ENCODE assay signal across 12 mouse cellular contexts in genomic region chr11:100833466-100833865, GRCm38 (mm10). TPM values are rescaled to one million over a fixed set of nuclear protein-coding genes. Genes with fewer than 3 reads are reported as not detected.
A peak's percentile ranks its signal among the peaks of the same experiment; 100 is the strongest.
DNase-seq lines count a peak whose midpoint lies in the region; ATAC-seq and TF ChIP-seq lines count a peak whose summit lies in the region.
"Had no signal": no experiment of that assay in that cellular context is flagged by ENCODE, and none has a peak within 500 bp of the region (broad histone marks: within the 10 kb centered on the region; RNA-seq: fewer than 3 reads in every experiment).

No protein-coding gene starts in this region.

- H3K4me2 ChIP-seq in liver, embryonic 14.5 days (ENCODE audit: low read depth), result no peak overlapping the region
- no peak overlapping the region for H3K4me2 ChIP-seq in liver, embryonic 11.5 days
- H3K4me2 ChIP-seq: midbrain, embryonic 12.5 days had no signal

- H3K27ac ChIP-seq in liver, embryonic 14.5 days, result no peak overlapping the region
- H3K27ac ChIP-seq in liver, embryonic 11.5 days (ENCODE audit: low read depth, low read length), result no peak overlapping the region
- H3K27ac ChIP-seq: midbrain, embryonic 12.5 days had no signal

- WGBS in liver, embryonic 14.5 days (ENCODE audit: insufficient replicate concordance), result 59% methylated on average over 7 of the region's 7 CpGs
- 66% methylated on average over 7 of the region's 7 CpGs for WGBS in liver, embryonic 11.5 days

- peaks cover 4 to 12% of the 10 kb centered on the region in 2 experiments for H3K4me1 ChIP-seq in liver, embryonic 14.5 days (replicated peaks; ENCODE audit: control insufficient read depth in 2 of 2, insufficient read depth in 2 of 2, low read length in 1 of 2)
- H3K4me1 ChIP-seq in liver, embryonic 11.5 days (replicated peaks; ENCODE audit: control insufficient read depth, insufficient read depth, low read length), result peaks cover 18% of the 10 kb centered on the region

- TF ChIP-seq EP300 in liver, embryonic 14.5 days (IDR thresholded peaks at IDR 0.05; ENCODE audit: low read depth), result no peak

- no peak for ATAC-seq in liver, embryonic 14.5 days (ENCODE audit: insufficient read depth)
- ATAC-seq in liver, embryonic 11.5 days (replicated peaks; ENCODE audit: low FRiP score), result no peak
- ATAC-seq in Patski, result no peak

- peaks cover 3% of the 10 kb centered on the region for H3K9me3 ChIP-seq in liver, embryonic 14.5 days (ENCODE audit: control insufficient read depth, low read length)
- H3K9me3 ChIP-seq in liver, embryonic 11.5 days (ENCODE audit: control insufficient read depth, low read length), result peaks cover 2% of the 10 kb centered on the region; the same call in 1 of the 2 replicates

- TF ChIP-seq CTCF in liver, embryonic 14.5 days (IDR thresholded peaks at IDR 0.05; ENCODE audit: low read depth), result peak; percentile 61
- peak; percentile 58 for TF ChIP-seq CTCF in Patski (IDR thresholded peaks at IDR 0.05)

- DNase-seq in adrenal gland, postnatal 14 days, result peak; percentile 37
- no peak for DNase-seq in adrenal gland, postnatal 4 days (ENCODE audit: low spot score in 2 of 2)
- no peak for DNase-seq in liver, embryonic 14.5 days (ENCODE audit: low read depth in 3 of 3, low spot score in 3 of 3)
- DNase-seq in liver, embryonic 11.5 days (ENCODE audit: low spot score), result no peak
- no peak for DNase-seq in Patski (ENCODE audit: low read depth, low spot score)
- peak; percentile 70 to 78 for DNase-seq in kidney, postnatal 36 days
- DNase-seq in ovary, postnatal 14 days (ENCODE audit: low spot score), result no peak
- DNase-seq in c-Kit-positive CD71-positive TER-119-positive erythroid progenitor cells, embryonic 14.5 days (ENCODE audit: low spot score), result no peak
- DNase-seq: B cell, adult 2 months; cerebellum, postnatal 10 days; left cerebral cortex, postnatal 4 days had no signal

- POLR2A ChIA-PET in Patski (lab: Charles Lee), result no interaction called here

- no peaks in the 10 kb centered on the region for H3K27me3 ChIP-seq in liver, embryonic 14.5 days (ENCODE audit: control insufficient read depth, insufficient read depth, low read length)
- H3K27me3 ChIP-seq in liver, embryonic 11.5 days (replicated peaks; ENCODE audit: control insufficient read depth, insufficient read depth, low read length), result no peaks in the 10 kb centered on the region
- no peaks in the 10 kb centered on the region for H3K27me3 ChIP-seq in Patski
- H3K27me3 ChIP-seq: midbrain, embryonic 12.5 days had no signal

- in situ Hi-C loops in Patski (cut with MboI; ENCODE audit: low pct_unique_long_range_greater_than_20kb), result no loop called here

- H3K36me3 ChIP-seq in liver, embryonic 14.5 days (replicated peaks; ENCODE audit: control insufficient read depth, insufficient read depth, low read depth), result no peaks in the 10 kb centered on the region
- peaks cover 13% of the 10 kb centered on the region; the same call in 1 of the 2 replicates for H3K36me3 ChIP-seq in liver, embryonic 11.5 days (ENCODE audit: control insufficient read depth, insufficient read depth, low read length)
- H3K36me3 ChIP-seq: midbrain, embryonic 12.5 days had no signal

- H3K9ac ChIP-seq in liver, embryonic 14.5 days (replicated peaks), result no peak overlapping the region
- no peak overlapping the region for H3K9ac ChIP-seq in liver, embryonic 11.5 days (ENCODE audit: low read depth, low read length)
- H3K9ac ChIP-seq: midbrain, embryonic 12.5 days had no signal

- CTCF ChIA-PET in Patski (lab: Charles Lee), result interaction anchor here (1.0 to 1.7 kb wide), 3 partner anchors 9 to 124 kb away, joined by 3 to 7 read pairs (median 3); no protein-coding TSS in a partner anchor

- no peak overlapping the region for H3K4me3 ChIP-seq in liver, embryonic 14.5 days (ENCODE audit: insufficient read depth in 1 of 2, low read depth in 2 of 2, low read length in 2 of 2)
- no peak overlapping the region for H3K4me3 ChIP-seq in liver, embryonic 11.5 days (ENCODE audit: low read depth, low read length)
- H3K4me3 ChIP-seq: midbrain, embryonic 12.5 days had no signal

RNA-seq across cellular contexts. Expression of gene Stat5b, which starts 17.1 kb away (rescaled TPM):
- 72.8 and 74.6 TPM in 2 replicates for total RNA-seq in adrenal gland, postnatal 14 days (2021)
- total RNA-seq in adrenal gland, postnatal 4 days (2021), result 10 to 100 TPM; 68.2 to 68.7 TPM
- 10.6 and 12.4 TPM in 2 replicates for polyA plus RNA-seq in liver, embryonic 14.5 days (2012; rRNA removed)
- 16.4 and 19.3 TPM in 2 replicates for polyA plus RNA-seq in liver, embryonic 14.5 days (2014; fragmentation: Nextera tagmentation; extraction: Ambion mirVana)
- polyA plus RNA-seq in liver, embryonic 11.5 days (2014; fragmentation: Nextera tagmentation; extraction: Ambion mirVana), result 46.0 and 50.1 TPM in 2 replicates
- polyA plus RNA-seq in Patski (2021), result 26.8 TPM

RNA-seq across cellular contexts. Expression of gene Stat5a, which starts 25.7 kb away (rescaled TPM):
- 37.8 and 44.2 TPM in 2 replicates for total RNA-seq in adrenal gland, postnatal 14 days (2021)
- total RNA-seq in adrenal gland, postnatal 4 days (2021), result 10 to 100 TPM; 34.1 to 42.1 TPM
- polyA plus RNA-seq in liver, embryonic 14.5 days (2012; rRNA removed), result 7.8 and 8.5 TPM in 2 replicates
- 7.2 and 8.6 TPM in 2 replicates for polyA plus RNA-seq in liver, embryonic 14.5 days (2014; fragmentation: Nextera tagmentation; extraction: Ambion mirVana)
- polyA plus RNA-seq in liver, embryonic 11.5 days (2014; fragmentation: Nextera tagmentation; extraction: Ambion mirVana), result 26.3 and 27.8 TPM in 2 replicates
- polyA plus RNA-seq in Patski (2021), result 14.4 TPM

Comparison
In these comparisons a context has a peak if more than half of its experiments do, and no peak if none do; other contexts are left out.
1. DNase-seq: peak in adrenal gland, postnatal 14 days (single experiment) and kidney, postnatal 36 days (2 of 2); none in adrenal gland, postnatal 4 days (0 of 2), liver, embryonic 14.5 days (0 of 3), liver, embryonic 11.5 days (single experiment), Patski (single experiment), ovary, postnatal 14 days (single experiment) and c-Kit-positive CD71-positive TER-119-positive erythroid progenitor cells, embryonic 14.5 days (single experiment).